Mouse (Mus musculus) CH12.LX (cell line): Measurements from ENCODE around the gene Stat6. TPM values are rescaled to one million over a fixed set of nuclear protein-coding genes. Genes with fewer than 3 reads are reported as not detected.

Source experiments
- polyA plus RNA-seq: library from polyadenylated mRNA; unstranded; fragments of >175 nt; gene quantifications from 2 replicates; pipeline ENCODE4 v1.2.1, GENCODE M21; 2012; ENCODE audit warnings: low read depth; ENCODE audit not compliant: insufficient read length
- total RNA-seq, 2 experiments: library from RNA; depleted of rRNA; stranded (reverse); fragments of 300-350 nt in 1 of 2; fragments of >200 nt in 1 of 2; gene quantifications; 2 replicates each; pipeline ENCODE4 v1.2.3; 2012 to 2014

The Stat6 gene
- total and polyA plus RNA-seq, 3 experiments, result 71.5 to 76.6 (median 72.1) TPM

Other genes starting within 250 kb of the Stat6 start
- 0.08 and 0.42 TPM in 2 replicates for gene Stac3, start 141.3 kb upstream of the Stat6 start, total RNA-seq (2012; rRNA removed)
- gene Stac3, start 141.3 kb upstream of the Stat6 start, total RNA-seq (2014; rRNA removed), result 0.50 TPM in 1 of 2 replicates, not detected in the other
- 0.79 and 0.93 TPM in 2 replicates for gene Stac3, start 141.3 kb upstream of the Stat6 start, polyA plus RNA-seq
- 0.47 and 0.80 TPM in 2 replicates for gene Ndufa4l2, start 128.0 kb upstream of the Stat6 start, total RNA-seq (2012; rRNA removed)
- not detected in 2 replicates for gene Ndufa4l2, start 128.0 kb upstream of the Stat6 start, total RNA-seq (2014; rRNA removed)
- not detected in 2 replicates for gene Ndufa4l2, start 128.0 kb upstream of the Stat6 start, polyA plus RNA-seq
- 252 and 317 TPM in 2 replicates for gene Shmt2, start 120.5 kb upstream of the Stat6 start, total RNA-seq (2012; rRNA removed)
- 267 and 273 TPM in 2 replicates for gene Shmt2, start 120.5 kb upstream of the Stat6 start, total RNA-seq (2014; rRNA removed)
- 315 and 353 TPM in 2 replicates for gene Shmt2, start 120.5 kb upstream of the Stat6 start, polyA plus RNA-seq
- gene Nxph4, start 108.4 kb upstream of the Stat6 start, total RNA-seq (2012; rRNA removed), result 0.13 TPM in 1 of 2 replicates, not detected in the other
- gene Nxph4, start 108.4 kb upstream of the Stat6 start, total RNA-seq (2014; rRNA removed), result not detected in 2 replicates
- 0.14 and 0.15 TPM in 2 replicates for gene Nxph4, start 108.4 kb upstream of the Stat6 start, polyA plus RNA-seq
- gene Lrp1, start 21.8 kb upstream of the Stat6 start, total RNA-seq (2012; rRNA removed), result 16.5 and 51.2 TPM in 2 replicates
- 3.1 and 3.3 TPM in 2 replicates for gene Lrp1, start 21.8 kb upstream of the Stat6 start, total RNA-seq (2014; rRNA removed)
- gene Lrp1, start 21.8 kb upstream of the Stat6 start, polyA plus RNA-seq, result 11.0 and 11.8 TPM in 2 replicates
- 12.5 and 13.2 TPM in 2 replicates for gene Nemp1, start 23.9 kb downstream of the Stat6 start, total RNA-seq (2012; rRNA removed)
- 17.4 and 18.3 TPM in 2 replicates for gene Nemp1, start 23.9 kb downstream of the Stat6 start, total RNA-seq (2014; rRNA removed)
- 7.5 and 8.3 TPM in 2 replicates for gene Nemp1, start 23.9 kb downstream of the Stat6 start, polyA plus RNA-seq
- 10.0 and 13.9 TPM in 2 replicates for gene Nab2, start 25.6 kb downstream of the Stat6 start, total RNA-seq (2012; rRNA removed)
- 5.9 and 8.1 TPM in 2 replicates for gene Nab2, start 25.6 kb downstream of the Stat6 start, total RNA-seq (2014; rRNA removed)
- gene Nab2, start 25.6 kb downstream of the Stat6 start, polyA plus RNA-seq, result 9.2 and 10.8 TPM in 2 replicates
- gene Myo1a, start 62.2 kb downstream of the Stat6 start, total RNA-seq (2012; rRNA removed), result 1.8 and 2.3 TPM in 2 replicates
- 0.08 and 0.24 TPM in 2 replicates for gene Myo1a, start 62.2 kb downstream of the Stat6 start, total RNA-seq (2014; rRNA removed)
- gene Myo1a, start 62.2 kb downstream of the Stat6 start, polyA plus RNA-seq, result 0.36 and 0.45 TPM in 2 replicates
- not detected in 2 replicates for gene Tac2, start 81.5 kb downstream of the Stat6 start, total RNA-seq (2012; rRNA removed)
- not detected in 2 replicates for gene Tac2, start 81.5 kb downstream of the Stat6 start, total RNA-seq (2014; rRNA removed)
- gene Tac2, start 81.5 kb downstream of the Stat6 start, polyA plus RNA-seq, result not detected in 2 replicates
- gene Zbtb39, start 96.6 kb downstream of the Stat6 start, total RNA-seq (2012; rRNA removed), result 3.7 and 4.2 TPM in 2 replicates
- 0.63 and 1.1 TPM in 2 replicates for gene Zbtb39, start 96.6 kb downstream of the Stat6 start, total RNA-seq (2014; rRNA removed)
- 4.0 and 5.0 TPM in 2 replicates for gene Zbtb39, start 96.6 kb downstream of the Stat6 start, polyA plus RNA-seq
- gene Gpr182, start 108.7 kb downstream of the Stat6 start, total RNA-seq (2012; rRNA removed), result 0.04 TPM in 1 of 2 replicates, not detected in the other
- gene Gpr182, start 108.7 kb downstream of the Stat6 start, total RNA-seq (2014; rRNA removed), result not detected in 2 replicates
- gene Gpr182, start 108.7 kb downstream of the Stat6 start, polyA plus RNA-seq, result 0.05 and 0.13 TPM in 2 replicates
- not detected in 2 replicates for gene Rdh1, start 116.7 kb downstream of the Stat6 start, total RNA-seq (2012; rRNA removed)
- gene Rdh1, start 116.7 kb downstream of the Stat6 start, total RNA-seq (2014; rRNA removed), result 0.05 TPM in 1 of 2 replicates, not detected in the other
- gene Rdh1, start 116.7 kb downstream of the Stat6 start, polyA plus RNA-seq, result not detected in 2 replicates
- not detected in 2 replicates for gene Rdh16f1, start 116.8 kb downstream of the Stat6 start, total RNA-seq (2012; rRNA removed)
- not detected in 2 replicates for gene Rdh16f1, start 116.8 kb downstream of the Stat6 start, total RNA-seq (2014; rRNA removed)
- not detected in 2 replicates for gene Rdh16f1, start 116.8 kb downstream of the Stat6 start, polyA plus RNA-seq
- not detected in 2 replicates for gene Rdh9, start 133.4 kb downstream of the Stat6 start, total RNA-seq (2012; rRNA removed)
- gene Rdh9, start 133.4 kb downstream of the Stat6 start, total RNA-seq (2014; rRNA removed), result not detected in 2 replicates
- 0.09 TPM in 1 of 2 replicates, not detected in the other for gene Rdh9, start 133.4 kb downstream of the Stat6 start, polyA plus RNA-seq
- gene Rdh16, start 158.2 kb downstream of the Stat6 start, total RNA-seq (2012; rRNA removed), result not detected in 2 replicates
- not detected in 2 replicates for gene Rdh16, start 158.2 kb downstream of the Stat6 start, total RNA-seq (2014; rRNA removed)
- not detected in 2 replicates for gene Rdh16, start 158.2 kb downstream of the Stat6 start, polyA plus RNA-seq
- not detected in 2 replicates for gene Rdh19, start 206.9 kb downstream of the Stat6 start, total RNA-seq (2012; rRNA removed)
- gene Rdh19, start 206.9 kb downstream of the Stat6 start, total RNA-seq (2014; rRNA removed), result not detected in 2 replicates
- gene Rdh19, start 206.9 kb downstream of the Stat6 start, polyA plus RNA-seq, result not detected in 2 replicates
- gene Rdh16f2, start 223.5 kb downstream of the Stat6 start, total RNA-seq (2012; rRNA removed), result not detected in 2 replicates
- gene Rdh16f2, start 223.5 kb downstream of the Stat6 start, total RNA-seq (2014; rRNA removed), result not detected in 2 replicates
- not detected in 2 replicates for gene Rdh16f2, start 223.5 kb downstream of the Stat6 start, polyA plus RNA-seq
- gene Rdh7, start 245.8 kb downstream of the Stat6 start, total RNA-seq (2012; rRNA removed), result not detected in 2 replicates
- not detected in 2 replicates for gene Rdh7, start 245.8 kb downstream of the Stat6 start, total RNA-seq (2014; rRNA removed)
- not detected in 2 replicates for gene Rdh7, start 245.8 kb downstream of the Stat6 start, polyA plus RNA-seq